Mouse (Mus musculus) lung, postnatal 0 days (tissue): ENCODE measurements around the gene Kcna10.

ENCODE experiments used
- CTCF ChIP-seq: IDR thresholded peaks from 2 replicates; pipeline ENCODE4 v1.5.1; 2016; ENCODE audit warnings: antibody characterized with exemption, mild to moderate bottlenecking
- EP300 ChIP-seq: IDR thresholded peaks from 2 replicates; pipeline ENCODE4 v1.6.1; 2016; ENCODE audit warnings: antibody characterized with exemption, mild to moderate bottlenecking, control low read depth

- TF ChIP-seq EP300 (no peak), CTCF (no peak)
Measured at GRCm38 (mm10) chr3:107162741-107163140, 20.1 kb upstream of the Kcna10 start.
